Mouse (Mus musculus) gastrocnemius, postnatal 10 days (tissue): ENCODE data around the gene 9930021J03Rik. TPM values are rescaled to one million over a fixed set of nuclear protein-coding genes. Genes with fewer than 3 reads are reported as not detected.
A peak's percentile ranks its signal among the peaks of the same experiment; 100 is the strongest.

Experiments
- DNase-seq: peaks from one replicate; pipeline ENCODE4 v3.0.0; 2021; ENCODE audit warnings: mixed read lengths
- long read RNA-seq, 2 experiments: library from polyadenylated mRNA; stranded (forward); transcript quantifications; one replicate each; pipeline ENCODE4 v2.0.0; 2021
- total RNA-seq, 2 experiments: library from RNA; stranded (reverse); gene quantifications; 2 replicates each; pipeline ENCODE4 v1.2.3; 2021

Gene 9930021J03Rik
- total RNA-seq, result 10 to 100 TPM; 12.4 to 16.1 TPM
- long read RNA-seq, experiment 1, partial matches to known transcripts, result 2 of 2 reads
- long read RNA-seq, experiment 1, other reads (novel, unspliced or antisense), result 0 of 2 reads
- long read RNA-seq, experiment 2, partial matches to known transcripts, result 0 of 2 reads
- long read RNA-seq, experiment 2, other reads (novel, unspliced or antisense), result 2 of 2 reads

DNA sequence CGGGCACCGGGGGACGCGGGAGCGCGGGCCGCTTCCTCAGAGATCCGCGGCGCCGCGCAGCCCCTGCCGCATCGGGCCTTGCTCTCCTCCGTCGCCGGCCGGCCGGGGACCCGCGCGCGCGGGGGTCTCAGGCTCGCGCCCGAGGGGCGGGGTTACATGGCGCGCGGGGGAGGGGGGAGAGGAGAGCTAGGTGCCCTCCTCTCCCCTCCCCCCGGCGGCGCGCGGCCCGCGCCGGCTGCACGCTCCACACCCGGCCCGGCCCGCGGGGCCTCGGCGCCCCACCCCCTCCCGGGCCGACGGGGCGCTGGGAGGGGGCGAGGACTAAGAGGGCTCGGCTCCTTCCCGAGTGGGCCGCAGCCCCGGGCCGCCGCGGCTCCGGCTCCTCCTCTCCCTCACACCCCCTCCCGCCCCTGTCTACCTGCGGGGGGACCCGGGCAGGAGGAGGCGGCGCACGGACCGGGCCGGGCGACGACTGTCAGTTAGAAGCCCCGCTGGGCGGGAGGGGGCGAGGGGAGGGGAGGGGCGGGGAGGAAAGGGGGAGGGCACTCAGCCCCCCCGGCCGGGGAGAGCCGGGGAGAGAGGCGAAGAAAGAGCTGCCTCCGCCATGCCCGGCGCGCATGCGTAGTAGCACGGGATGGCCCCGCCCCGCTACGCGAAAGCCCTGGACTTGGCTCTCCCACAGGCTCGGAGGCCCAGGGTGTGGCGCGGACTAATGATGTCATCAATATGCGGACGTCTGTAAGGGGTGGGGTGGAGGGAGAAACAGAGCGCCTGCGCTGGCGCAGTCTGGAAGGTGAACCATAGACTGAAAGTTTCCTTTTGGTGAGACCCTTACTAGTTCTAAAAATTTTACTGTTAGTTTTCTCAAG lies at the start of gene 9930021J03Rik:
Gene 9930021J03Rik, minus strand, starts transcription at position 73 of the 869 bp plus-strand sequence.
- peak; percentile 99 for DNase-seq

DNA sequence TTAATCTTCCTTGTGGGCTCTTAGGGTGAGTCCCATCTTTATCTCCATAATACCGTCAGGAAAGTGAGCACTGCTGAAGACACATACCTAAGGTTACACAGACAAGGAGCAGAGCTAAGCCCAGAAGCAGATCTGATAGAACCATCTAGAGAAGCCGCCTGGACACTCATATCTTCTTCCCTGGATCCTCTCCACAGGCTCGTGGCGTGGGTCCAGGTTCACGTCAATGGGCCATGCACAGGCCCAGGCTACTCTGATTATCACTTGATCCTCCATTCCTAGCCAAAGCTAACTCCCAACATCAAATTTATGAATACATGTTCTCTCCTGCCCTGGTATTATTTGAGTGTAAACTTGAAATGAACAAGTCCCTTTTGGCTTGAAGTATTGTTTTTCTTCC lies 47.9 kb upstream of the 9930021J03Rik start:
- peak; percentile 21 for DNase-seq

DNA sequence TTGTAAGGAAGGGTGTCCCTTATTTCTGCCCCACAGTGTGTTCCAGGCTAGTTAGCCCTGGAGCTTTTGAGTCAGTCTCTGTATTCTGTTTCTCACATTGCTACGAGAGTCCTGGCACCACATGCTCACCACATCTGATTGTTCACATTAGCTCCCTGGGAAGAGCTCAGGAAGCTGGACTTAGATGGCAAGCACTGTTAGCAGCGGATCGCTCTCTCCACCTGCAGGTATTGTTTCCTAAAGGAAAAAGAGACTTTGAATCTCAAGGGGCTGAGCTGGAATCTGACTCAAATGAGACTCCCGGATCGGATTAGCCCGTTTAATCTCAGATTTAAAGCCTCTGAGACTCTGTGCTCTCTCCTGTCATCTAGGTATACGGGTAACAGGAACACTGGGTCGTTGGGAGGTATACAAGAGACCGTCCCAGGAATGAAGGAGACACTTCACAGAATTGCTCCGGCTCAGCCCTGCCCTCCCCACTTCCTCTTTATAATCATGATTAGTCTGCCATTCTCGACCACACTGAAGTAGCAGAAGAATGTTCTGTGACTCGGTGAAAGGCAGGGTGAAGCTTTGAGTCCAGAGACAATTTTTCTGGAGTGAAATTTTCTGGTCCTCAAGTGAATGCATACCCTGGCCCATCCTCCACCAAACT lies 45.4 kb upstream of the 9930021J03Rik start:
- no peak for DNase-seq

DNA sequence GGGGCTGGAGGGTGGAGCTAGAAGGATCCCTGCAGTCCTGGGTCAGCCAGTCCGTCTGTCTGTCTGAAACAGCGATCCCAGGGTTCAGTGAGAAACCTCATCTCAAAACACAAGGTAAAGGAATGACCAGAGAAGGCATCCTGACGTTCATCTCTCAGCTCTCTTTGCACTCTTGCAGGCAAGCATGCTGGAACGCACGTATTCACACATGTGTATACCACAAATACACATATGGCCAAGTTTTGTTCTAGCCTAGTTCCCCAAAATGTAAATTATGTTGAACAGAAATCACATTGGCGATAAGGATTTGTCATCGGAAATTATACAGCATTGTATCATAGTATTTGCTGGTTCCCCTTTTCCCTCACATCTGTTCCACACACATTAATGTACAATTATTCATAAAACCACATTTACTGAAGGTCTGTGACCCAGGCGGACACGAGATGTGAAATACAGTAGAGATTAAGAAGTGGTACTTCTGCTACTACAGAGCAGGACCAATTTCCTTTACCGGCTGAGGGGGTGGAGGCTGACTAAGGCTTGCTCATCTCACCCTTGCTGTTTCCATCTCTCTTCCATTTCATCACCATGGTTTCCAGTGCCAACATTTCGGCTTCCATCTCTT lies 44.2 kb upstream of the 9930021J03Rik start:
- no peak for DNase-seq

DNA sequence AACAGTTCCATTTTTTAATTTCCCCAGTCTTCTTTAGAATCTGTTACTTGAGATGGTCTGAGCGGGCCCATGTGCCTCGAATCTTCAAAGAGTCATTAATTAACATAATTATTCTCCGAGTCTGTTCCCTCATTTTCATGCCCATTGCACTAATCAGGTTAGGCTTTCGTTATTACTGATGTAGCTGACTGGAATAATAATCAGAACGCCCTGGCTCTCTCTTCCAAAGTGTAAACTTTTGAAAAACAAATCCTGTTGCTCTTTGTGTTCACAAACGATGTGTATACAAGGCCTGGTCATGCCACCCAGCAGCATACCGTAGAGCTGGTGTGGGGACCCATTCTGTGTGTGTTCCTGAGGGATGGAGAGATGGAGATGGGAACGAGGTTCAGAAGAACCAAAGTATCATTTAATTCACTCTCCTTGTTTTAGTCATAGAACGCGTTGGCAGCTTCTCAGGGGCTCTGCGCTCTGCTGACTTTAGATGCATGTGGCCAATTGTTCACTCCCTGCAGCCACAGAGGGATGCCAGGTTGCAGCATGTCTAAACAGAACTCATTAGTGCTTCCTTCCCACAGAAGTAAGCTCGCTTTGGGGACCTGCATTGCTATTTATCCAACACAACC lies 38.4 kb upstream of the 9930021J03Rik start:
- DNase-seq, result peak; percentile 25

DNA sequence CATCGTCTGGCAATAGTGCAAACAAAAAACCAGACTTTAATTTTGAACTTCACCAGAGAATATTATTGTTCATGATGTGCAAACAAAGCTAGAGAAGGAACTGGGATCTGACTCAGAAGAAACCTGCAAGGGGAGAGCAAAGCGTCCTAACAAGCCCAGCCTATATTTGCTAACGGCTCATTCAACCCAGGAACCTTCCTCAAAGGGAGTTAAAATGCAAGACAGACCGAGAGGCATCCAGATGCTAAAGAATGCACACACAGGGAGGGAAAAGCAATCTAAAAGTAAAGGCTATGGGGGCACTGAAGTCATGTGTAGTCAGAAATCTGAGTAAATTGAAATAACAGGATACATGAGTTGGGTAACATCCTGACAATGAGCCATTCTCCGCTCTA lies 37.8 kb upstream of the 9930021J03Rik start:
- DNase-seq, result no peak

DNA sequence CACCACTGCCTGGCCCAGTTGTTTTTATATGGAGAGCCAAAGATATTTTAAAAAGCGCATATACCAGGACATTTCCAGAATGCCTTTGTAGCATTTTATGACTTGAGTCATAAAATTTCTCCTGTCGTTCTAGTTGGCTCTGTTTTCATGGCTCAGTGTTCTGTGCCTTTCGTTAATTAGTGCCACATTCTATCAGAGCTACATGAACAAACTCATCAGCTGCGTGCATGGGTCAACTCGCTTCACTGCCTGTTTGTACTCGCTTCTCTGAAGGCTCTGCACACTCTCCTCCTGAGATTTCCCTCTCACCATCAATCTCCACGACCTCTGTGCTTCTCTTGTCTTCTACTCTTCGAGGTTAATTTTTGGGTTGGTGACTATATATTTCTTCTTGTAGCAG lies 37.2 kb upstream of the 9930021J03Rik start:
- no peak for DNase-seq

DNA sequence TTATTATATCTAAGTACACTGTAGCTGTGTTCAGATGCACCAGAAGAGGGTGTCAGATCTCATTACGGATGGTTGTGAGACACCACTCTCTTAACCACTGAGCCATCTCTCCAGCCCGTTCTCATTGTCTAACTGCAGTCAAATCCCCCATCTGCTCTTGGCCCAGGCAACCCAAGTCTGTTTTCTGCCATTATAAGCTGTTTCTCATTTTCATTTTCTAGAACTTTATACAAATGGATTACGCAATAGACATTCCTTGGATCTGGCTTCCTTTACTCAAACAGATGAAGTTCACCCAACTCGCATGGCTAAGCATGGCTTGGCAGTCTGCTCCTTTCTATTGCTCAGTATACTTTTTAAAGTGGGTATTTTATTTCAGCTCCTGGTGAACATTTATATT lies 34.9 kb upstream of the 9930021J03Rik start:
- DNase-seq, result no peak

DNA sequence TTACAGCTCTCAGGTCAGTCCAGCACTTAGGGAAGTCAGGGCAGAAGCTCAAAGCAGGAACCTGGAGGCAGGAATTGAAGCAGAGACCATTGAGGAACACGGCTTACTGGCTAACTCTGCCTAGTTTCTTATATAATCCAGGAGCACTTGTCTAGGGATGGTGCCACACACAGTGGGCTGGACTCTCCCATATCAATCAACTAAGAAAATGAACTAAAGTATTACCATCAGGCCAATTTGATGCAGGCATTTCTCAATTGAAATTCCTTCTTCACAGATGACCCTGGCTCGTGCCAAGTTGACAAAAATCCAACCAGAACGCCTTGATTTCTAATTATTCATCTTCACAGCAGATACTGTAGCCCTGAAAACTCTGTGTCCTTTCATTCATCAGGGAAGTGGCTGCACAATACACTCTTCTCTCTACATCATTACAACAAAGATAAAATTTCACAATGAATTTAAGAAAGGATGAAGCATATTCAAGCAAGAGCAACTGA lies 32.9 kb upstream of the 9930021J03Rik start:
- no peak for DNase-seq

DNA sequence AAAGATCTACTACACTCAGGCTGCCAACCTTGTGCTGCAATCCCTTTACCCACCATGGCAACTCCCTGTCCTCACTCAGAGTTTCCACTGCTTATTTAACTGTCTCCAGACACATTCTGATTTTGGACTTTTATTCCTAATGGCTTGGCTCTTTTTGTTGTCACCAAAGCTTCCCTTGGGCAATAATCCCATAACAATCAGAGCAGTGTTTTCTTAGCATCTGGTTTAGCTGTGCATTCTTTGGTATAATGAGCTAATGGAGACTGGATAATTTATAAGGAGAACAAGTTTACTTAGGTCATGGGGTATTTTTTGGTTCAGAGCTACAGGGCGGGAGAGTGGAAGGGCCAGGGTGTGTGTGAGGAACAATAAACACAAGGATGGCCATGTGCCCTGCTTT lies 32.4 kb upstream of the 9930021J03Rik start:
- DNase-seq, result no peak

DNA sequence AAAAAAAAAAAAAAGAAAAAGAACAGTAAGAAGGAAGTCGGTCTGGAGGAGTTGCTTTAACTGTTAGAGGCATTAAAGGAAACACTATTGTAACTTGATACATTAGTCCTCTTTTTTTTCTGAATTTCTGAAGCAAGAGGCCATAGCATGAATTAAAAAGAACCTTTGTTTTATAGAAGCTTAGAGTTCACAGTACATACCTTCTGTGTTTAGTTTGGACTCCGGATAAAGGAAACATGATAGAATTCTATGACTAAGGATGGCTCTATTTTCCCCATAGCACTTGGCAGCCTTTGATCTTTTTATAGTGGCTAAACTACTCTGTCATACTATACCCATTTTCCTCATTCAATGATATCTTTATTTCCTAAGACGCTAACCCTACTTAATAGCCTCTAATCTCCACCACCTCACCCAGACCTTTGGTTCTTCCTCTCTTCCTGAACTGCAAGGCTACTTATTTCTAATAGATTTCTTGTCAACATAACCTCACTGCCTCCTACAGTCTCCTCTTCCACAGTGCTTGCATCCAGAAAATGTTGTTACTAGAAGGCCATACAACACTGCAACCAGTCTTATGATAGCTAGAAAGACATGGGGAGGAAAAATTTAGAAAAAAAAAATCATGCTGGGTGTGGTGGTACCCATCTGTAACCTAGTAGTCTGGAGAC lies 29.7 kb upstream of the 9930021J03Rik start:
- DNase-seq, result no peak

DNA sequence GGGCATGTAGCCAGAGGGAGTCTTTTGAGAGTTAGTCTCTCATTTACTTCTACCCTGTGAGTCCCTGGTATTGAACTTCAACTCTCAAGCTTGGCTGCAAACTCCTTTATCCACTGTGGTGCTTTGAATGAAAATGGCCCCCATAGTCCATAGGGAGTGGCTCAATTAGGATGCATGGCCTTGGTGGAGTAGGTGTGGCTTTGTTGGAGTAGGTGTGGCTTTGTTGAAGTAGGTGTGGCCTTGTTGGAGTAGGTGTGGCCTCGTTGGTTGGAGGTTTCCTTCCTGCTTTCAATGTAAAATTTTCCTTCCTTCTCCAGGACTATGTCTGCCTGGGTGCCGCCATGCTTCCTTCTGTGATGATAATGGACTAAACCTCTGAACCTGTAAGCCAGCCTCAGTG lies 25.1 kb upstream of the 9930021J03Rik start:
- DNase-seq, result no peak

DNA sequence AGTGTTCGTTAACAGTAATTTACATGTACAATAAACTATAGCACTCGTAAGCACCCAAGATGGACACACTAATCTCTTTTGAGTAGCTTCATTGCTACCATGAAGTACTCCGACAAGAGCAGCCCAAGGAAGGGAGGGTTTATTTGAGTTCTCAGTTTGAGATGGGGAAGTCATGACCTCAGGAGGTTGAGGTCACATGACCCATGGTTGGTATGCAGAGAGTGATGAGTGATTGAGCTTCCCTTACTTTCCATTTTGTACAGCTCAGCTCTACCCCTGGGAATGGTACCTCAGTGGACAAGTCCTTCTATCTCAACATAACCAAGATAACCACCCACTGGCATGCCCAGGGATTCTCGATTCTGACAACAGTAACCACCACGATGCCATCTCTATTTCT lies 22.8 kb upstream of the 9930021J03Rik start:
- DNase-seq, result no peak

DNA sequence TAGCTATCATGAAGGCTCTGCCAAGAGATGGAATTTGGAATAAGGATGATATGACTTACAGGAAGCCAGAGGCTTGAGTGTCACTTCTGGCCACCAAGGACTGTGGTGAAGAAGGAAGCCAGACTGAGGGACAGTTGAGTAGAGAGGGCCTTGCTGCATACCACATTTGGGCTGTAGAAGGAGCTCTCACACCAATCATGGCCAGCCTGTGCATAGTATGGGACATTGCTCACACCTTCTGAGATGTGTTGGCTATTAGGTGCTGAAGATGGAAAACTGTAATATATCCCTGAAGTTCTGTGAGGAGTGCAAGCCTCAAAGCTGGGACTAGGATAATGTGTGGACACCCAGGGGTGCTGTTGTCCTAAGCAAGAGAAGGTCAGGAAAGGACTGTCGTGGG lies 20.9 kb upstream of the 9930021J03Rik start:
- DNase-seq, result no peak

DNA sequence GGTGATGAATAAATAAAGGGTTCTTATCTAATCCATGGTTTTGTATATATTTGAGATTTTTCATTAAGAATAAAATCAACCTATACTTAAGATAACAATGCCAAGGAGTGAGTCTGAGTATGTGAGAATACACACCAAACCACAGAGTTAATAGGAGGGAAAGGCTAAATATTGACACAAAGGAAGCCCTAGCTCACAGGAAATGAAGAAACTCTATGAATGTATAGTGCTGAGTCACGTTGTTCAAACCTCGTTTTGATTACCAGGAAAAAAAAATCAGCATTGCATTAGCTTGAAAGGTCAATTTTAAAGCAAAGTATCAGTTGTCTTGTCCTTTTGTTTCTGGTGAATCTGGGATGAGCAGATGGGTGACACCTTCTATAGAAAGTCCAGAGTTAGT lies 19.2 kb upstream of the 9930021J03Rik start:
- DNase-seq, result no peak

DNA sequence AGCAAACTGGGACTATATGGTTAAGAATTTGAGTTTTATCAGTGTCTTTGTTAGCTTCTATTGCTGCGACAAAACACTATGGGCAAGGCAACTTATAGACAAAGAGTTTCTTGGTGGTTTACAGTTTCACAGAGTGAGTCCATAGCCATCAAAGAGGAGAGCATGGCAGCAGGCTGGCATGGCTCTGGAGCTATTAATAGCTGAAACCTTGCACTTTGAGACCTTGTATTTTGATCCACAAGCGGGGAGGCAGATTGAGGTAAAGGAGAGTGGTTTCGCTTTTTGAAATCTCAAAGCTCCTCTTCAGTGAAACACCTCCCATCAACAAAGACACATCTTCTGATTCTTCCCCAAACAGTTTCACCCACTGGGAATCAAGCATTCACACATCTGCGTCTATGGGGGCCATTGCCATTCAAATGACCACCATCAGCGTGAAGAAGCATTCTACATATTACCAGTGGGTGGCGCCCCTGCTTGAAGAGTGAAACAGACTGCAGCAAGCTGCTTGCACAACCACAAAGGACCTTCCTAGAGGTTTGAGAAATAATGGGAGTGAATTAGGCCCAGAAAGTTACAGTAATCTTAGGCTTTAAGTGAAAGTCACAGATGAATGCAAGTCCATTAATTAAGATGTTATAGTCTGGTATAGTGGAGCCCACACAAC lies 18.4 kb upstream of the 9930021J03Rik start:
- peak; percentile 66 for DNase-seq

DNA sequence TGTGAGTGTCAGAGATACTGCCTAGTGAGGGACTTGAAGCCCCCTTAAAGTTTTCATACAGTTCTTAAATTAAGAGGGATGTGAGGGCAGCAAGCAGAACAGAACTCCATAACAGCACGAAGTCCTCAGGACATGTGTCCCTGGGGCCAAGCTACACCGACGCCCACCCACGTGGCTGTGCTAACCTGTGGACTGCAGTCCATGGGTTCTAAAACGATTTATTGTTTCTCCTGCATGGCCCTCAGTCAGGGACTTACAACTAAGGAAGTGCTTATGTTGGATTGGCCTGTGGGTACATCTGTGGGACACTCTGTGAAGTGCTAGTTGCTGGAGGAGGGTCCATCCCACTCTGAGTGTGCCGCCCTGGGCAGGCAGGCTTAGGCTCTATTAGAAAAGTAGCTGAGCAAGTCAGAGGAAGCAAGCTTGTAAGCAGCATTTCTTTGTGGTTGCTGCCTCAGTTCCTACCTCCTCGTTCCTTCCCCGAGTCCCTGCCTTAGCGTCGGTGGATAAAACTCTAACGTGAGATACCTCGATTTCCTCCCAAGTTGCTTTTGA lies 17.7 kb upstream of the 9930021J03Rik start:
- DNase-seq, result no peak

DNA sequence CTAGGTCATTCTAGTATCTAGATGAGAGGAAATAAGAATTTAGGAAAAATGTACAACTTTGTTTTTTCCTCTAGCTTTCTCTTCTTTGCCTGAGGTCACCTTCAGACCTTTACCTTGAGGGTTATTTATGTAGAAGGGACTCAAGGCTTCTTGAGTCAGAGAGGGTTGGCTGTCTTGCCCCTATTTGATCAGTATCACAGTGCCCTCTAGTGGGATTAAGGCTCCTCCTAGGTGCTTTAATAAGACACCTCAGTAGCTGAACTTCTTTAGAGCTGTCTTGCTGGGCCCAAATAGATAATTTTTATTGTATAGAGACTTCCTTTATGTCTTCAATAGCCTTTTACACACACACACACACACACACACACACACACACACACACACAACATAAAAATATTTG lies 15.2 kb upstream of the 9930021J03Rik start:
- DNase-seq, result no peak

DNA sequence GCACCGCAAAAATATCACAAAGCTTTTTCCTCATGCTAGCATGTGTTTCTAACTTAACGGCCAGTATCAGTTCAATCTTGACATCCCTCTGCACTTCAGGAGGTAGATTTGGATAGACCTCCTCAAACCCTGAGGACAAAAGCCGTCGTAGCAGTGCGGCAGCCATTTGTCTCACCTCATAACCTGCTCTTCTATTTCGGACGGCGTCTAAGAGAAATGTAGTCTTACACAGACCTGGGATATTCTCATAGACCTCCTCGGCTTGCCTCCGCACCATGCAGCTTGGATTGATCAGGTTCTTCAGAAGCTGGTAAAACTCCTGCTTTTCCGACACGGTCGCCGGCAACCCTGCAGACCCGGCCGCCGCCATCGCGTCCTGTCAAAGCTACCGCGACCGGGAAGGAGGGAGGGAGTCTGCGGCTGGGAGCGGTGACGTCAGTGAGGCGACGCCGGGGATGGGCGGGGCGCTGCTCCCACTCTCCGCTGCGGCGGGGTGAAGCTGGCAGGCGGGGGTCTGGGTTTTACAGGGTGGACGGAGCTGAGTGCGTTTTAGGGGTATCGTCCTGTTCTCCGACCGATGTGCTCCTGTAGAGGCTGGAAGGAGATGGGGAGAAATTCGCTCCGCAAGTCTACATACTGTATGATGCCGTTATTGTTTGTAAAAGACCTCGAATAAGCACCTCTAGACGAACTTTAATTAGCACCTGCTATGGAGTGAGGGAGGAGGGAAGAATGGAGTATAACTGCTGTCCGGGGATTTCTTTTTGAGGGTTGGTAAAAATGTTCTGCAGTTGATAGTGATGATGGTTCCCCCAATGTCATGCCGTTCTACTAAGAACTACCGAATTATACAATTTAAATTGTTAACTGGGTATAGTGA lies 7.0 kb upstream of the 9930021J03Rik start, which contains the start of gene Ranbp6:
Gene Ranbp6, minus strand, starts transcription at position 394 of the 880 bp plus-strand sequence.
- peak; percentile 94 for DNase-seq

DNA sequence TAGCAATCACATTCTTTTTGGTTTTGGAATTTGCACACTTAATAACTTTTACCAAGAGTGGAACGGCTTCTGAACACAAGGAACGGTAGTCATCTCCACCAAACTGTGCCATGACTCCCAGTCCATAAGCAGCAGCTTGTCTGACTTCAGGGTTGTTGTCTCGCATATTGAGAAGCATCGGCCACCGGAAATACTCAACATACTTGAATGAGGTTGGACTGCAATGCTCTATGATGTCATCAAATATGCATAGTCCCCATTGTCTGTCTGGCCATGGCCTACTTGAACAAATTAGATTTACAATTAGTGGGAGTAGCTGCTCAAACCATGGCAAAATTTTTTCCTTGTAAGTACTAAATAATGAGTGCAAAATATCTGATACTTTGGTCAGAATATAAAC lies 4.2 kb upstream of the 9930021J03Rik start:
- DNase-seq, result no peak
